Mouse (Mus musculus) CH12.LX (cell line): Measurements from ENCODE around the gene Gamt.

Experiments used
- CTCF ChIP-seq, 2 experiments: IDR thresholded peaks in 1 of 2; conservative IDR thresholded peaks in 1 of 2; 2 replicates each; pipeline ENCODE4 v1.5.1; 2011 to 2012; ENCODE audit warnings: low read depth in 2 of 2, low read length in 2 of 2, improper control_type of control experiment in 1 of 2, inconsistent platforms in 1 of 2, mild to moderate bottlenecking in 1 of 2, moderate library complexity in 1 of 2
- NELFE ChIP-seq: IDR thresholded peaks from 2 replicates; pipeline ENCODE4 v1.6.1; 2011; ENCODE audit warnings: low read depth, low read length, improper control_type of control experiment

GRCm38 (mm10) chr10:80237020-80237419 lies 23.8 kb downstream of the Gamt start:
- TF ChIP-seq CTCF (conservative IDR thresholded peaks at IDR 0.05 in 1 of 2, IDR thresholded peaks at IDR 0.05 in 1 of 2; ENCODE audit: low read depth in 2 of 2, low read length in 2 of 2) (no peak), NELFE (no peak)
